Comparison of ENCODE assay signal across 22 mouse cellular contexts in genomic region chr10:99430175-99430574, GRCm38 (mm10).
DNase-seq lines count a peak whose midpoint lies in the region; ATAC-seq and TF ChIP-seq lines count a peak whose summit lies in the region.
"Had no signal": no experiment of that assay in that cellular context is flagged by ENCODE, and none has a peak within 500 bp of the region (broad histone marks: within the 10 kb centered on the region; RNA-seq: fewer than 3 reads in every experiment).

No protein-coding gene starts in this region.

- H3K9me3 ChIP-seq in forebrain, embryonic 10.5 days = peaks cover 4% of the 10 kb centered on the region; the same call in 1 of the 2 replicates
- H3K9me3 ChIP-seq in forebrain, embryonic 13.5 days (replicated peaks) = no peaks in the 10 kb centered on the region
- 0 out of 2 replicates have a peak, but pooled peaks cover 4% of the 10 kb centered on the region for H3K9me3 ChIP-seq in midbrain, embryonic 10.5 days (replicated peaks)
- 0 out of 2 replicates have a peak, but pooled peaks cover 4% of the 10 kb centered on the region for H3K9me3 ChIP-seq in midbrain, postnatal 0 days (ENCODE audit: low read length)
- H3K9me3 ChIP-seq in embryonic facial prominence, embryonic 10.5 days = no peaks in the 10 kb centered on the region
- H3K9me3 ChIP-seq in hindbrain, postnatal 0 days (ENCODE audit: low read length) = no peaks in the 10 kb centered on the region
- H3K9me3 ChIP-seq: embryonic facial prominence, embryonic 13.5 days; hindbrain, embryonic 12.5 days; hindbrain, embryonic 15.5 days; intestine, embryonic 15.5 days had no signal

- 59% methylated on average over 9 of the region's 9 CpGs for WGBS in forebrain, embryonic 10.5 days
- WGBS in forebrain, embryonic 13.5 days = 70% methylated on average over 9 of the region's 9 CpGs
- 69% methylated on average over 9 of the region's 9 CpGs for WGBS in midbrain, embryonic 10.5 days
- WGBS in midbrain, postnatal 0 days = 65% methylated on average over 9 of the region's 9 CpGs
- 45% methylated on average over 9 of the region's 9 CpGs for WGBS in embryonic facial prominence, embryonic 10.5 days
- WGBS in hindbrain, postnatal 0 days = 75% methylated on average over 9 of the region's 9 CpGs

- intact Hi-C loops in left cerebral cortex, postnatal 14 days (cut with DNase I) = no loop called here

- H3K4me1 ChIP-seq in forebrain, embryonic 10.5 days = peaks cover 17% of the 10 kb centered on the region
- no peaks in the 10 kb centered on the region for H3K4me1 ChIP-seq in forebrain, embryonic 13.5 days
- H3K4me1 ChIP-seq in midbrain, embryonic 10.5 days = peaks cover 13% of the 10 kb centered on the region
- 0 out of 2 replicates have a peak, but pooled peaks cover 3% of the 10 kb centered on the region for H3K4me1 ChIP-seq in midbrain, postnatal 0 days (ENCODE audit: insufficient read depth, low read length)
- H3K4me1 ChIP-seq in embryonic facial prominence, embryonic 10.5 days = peaks cover 16% of the 10 kb centered on the region
- no peaks in the 10 kb centered on the region for H3K4me1 ChIP-seq in hindbrain, postnatal 0 days (ENCODE audit: insufficient read depth, low read length)
- H3K4me1 ChIP-seq: hindbrain, embryonic 15.5 days; intestine, embryonic 15.5 days had no signal

- no peaks in the 10 kb centered on the region for H3K36me3 ChIP-seq in forebrain, embryonic 10.5 days (replicated peaks)
- no peaks in the 10 kb centered on the region for H3K36me3 ChIP-seq in forebrain, embryonic 13.5 days (ENCODE audit: poor library complexity, severe bottlenecking)
- H3K36me3 ChIP-seq in midbrain, embryonic 10.5 days = no peaks in the 10 kb centered on the region
- H3K36me3 ChIP-seq in midbrain, postnatal 0 days (ENCODE audit: insufficient read depth, low read length) = no peaks in the 10 kb centered on the region
- H3K36me3 ChIP-seq in embryonic facial prominence, embryonic 10.5 days (replicated peaks) = no peaks in the 10 kb centered on the region
- no peaks in the 10 kb centered on the region for H3K36me3 ChIP-seq in hindbrain, postnatal 0 days (ENCODE audit: insufficient read depth, low read length)
- H3K36me3 ChIP-seq: embryonic facial prominence, embryonic 13.5 days; hindbrain, embryonic 12.5 days; hindbrain, embryonic 15.5 days; intestine, embryonic 15.5 days had no signal

- H3K9ac ChIP-seq in forebrain, embryonic 13.5 days = no peak overlapping the region
- H3K9ac ChIP-seq in midbrain, postnatal 0 days (replicated peaks; ENCODE audit: low read length, poor library complexity, severe bottlenecking) = no peak overlapping the region
- H3K9ac ChIP-seq in hindbrain, postnatal 0 days (replicated peaks; ENCODE audit: low read length) = no peak overlapping the region
- H3K9ac ChIP-seq: embryonic facial prominence, embryonic 13.5 days; forebrain, postnatal 0 days; hindbrain, embryonic 12.5 days; hindbrain, embryonic 15.5 days; intestine, embryonic 15.5 days had no signal

- ATAC-seq in forebrain, embryonic 13.5 days = no peak
- no peak for ATAC-seq in midbrain, postnatal 0 days (ENCODE audit: low FRiP score)
- no peak for ATAC-seq in hindbrain, postnatal 0 days
- ATAC-seq: forebrain, embryonic 14.5 days; forebrain, postnatal 0 days; intestine, embryonic 15.5 days had no signal

- no peak overlapping the region for H3K4me3 ChIP-seq in forebrain, embryonic 10.5 days
- no peak overlapping the region for H3K4me3 ChIP-seq in forebrain, embryonic 13.5 days
- no peak overlapping the region for H3K4me3 ChIP-seq in midbrain, embryonic 10.5 days
- H3K4me3 ChIP-seq in midbrain, postnatal 0 days (ENCODE audit: low read depth, low read length) = no peak overlapping the region
- H3K4me3 ChIP-seq in embryonic facial prominence, embryonic 10.5 days = no peak overlapping the region
- H3K4me3 ChIP-seq in hindbrain, postnatal 0 days (ENCODE audit: low read length) = no peak overlapping the region
- H3K4me3 ChIP-seq: embryonic facial prominence, embryonic 13.5 days; erythroblast, embryonic 14.5 days; hindbrain, embryonic 12.5 days; hindbrain, embryonic 15.5 days; intestine, embryonic 15.5 days had no signal

- DNase-seq in forebrain, embryonic 10.5 days (ENCODE audit: extremely low spot score, low spot score) = peak; percentile 28
- DNase-seq in midbrain, embryonic 10.5 days (ENCODE audit: low spot score) = no peak
- no peak for DNase-seq in midbrain, postnatal 0 days (ENCODE audit: low spot score)
- peak; percentile 46 for DNase-seq in embryonic facial prominence, embryonic 10.5 days (ENCODE audit: low spot score)
- DNase-seq in hindbrain, postnatal 0 days (ENCODE audit: low spot score) = no peak
- DNase-seq in left cerebral cortex, postnatal 14 days (ENCODE audit: low spot score in 2 of 2) = no peak
- DNase-seq: adrenal gland, adult 2 months; adrenal gland, postnatal 14 days; cerebellum, adult 11 months; cerebellum, adult 2 months; cerebellum, adult 9-11 months; cerebellum, postnatal 25 days; forebrain, postnatal 0 days; gastrocnemius, postnatal 14 days had no signal

- H3K27me3 ChIP-seq in forebrain, embryonic 10.5 days (ENCODE audit: poor library complexity, severe bottlenecking) = no peaks in the 10 kb centered on the region
- H3K27me3 ChIP-seq in forebrain, embryonic 13.5 days = no peaks in the 10 kb centered on the region
- H3K27me3 ChIP-seq in midbrain, embryonic 10.5 days (ENCODE audit: low read depth, poor library complexity, severe bottlenecking) = no peaks in the 10 kb centered on the region
- H3K27me3 ChIP-seq in midbrain, postnatal 0 days (ENCODE audit: insufficient read depth, low read length) = no peaks in the 10 kb centered on the region
- H3K27me3 ChIP-seq in embryonic facial prominence, embryonic 10.5 days (replicated peaks; ENCODE audit: low read depth, poor library complexity, severe bottlenecking) = no peaks in the 10 kb centered on the region
- no peaks in the 10 kb centered on the region for H3K27me3 ChIP-seq in hindbrain, postnatal 0 days (ENCODE audit: insufficient read depth, low read length)
- H3K27me3 ChIP-seq: embryonic facial prominence, embryonic 13.5 days; hindbrain, embryonic 12.5 days; hindbrain, embryonic 15.5 days; intestine, embryonic 15.5 days had no signal

- TF ChIP-seq CTCF in midbrain, postnatal 0 days (IDR thresholded peaks at IDR 0.05) = no peak
- no peak for TF ChIP-seq CTCF in hindbrain, postnatal 0 days (IDR thresholded peaks at IDR 0.05; ENCODE audit: low read depth)

- H3K4me2 ChIP-seq in forebrain, embryonic 13.5 days = no peak overlapping the region
- H3K4me2 ChIP-seq in midbrain, postnatal 0 days (ENCODE audit: low read depth, low read length, poor library complexity, severe bottlenecking) = no peak overlapping the region
- no peak overlapping the region for H3K4me2 ChIP-seq in hindbrain, postnatal 0 days (ENCODE audit: low read depth, low read length)
- H3K4me2 ChIP-seq: embryonic facial prominence, embryonic 13.5 days; heart, embryonic 11.5 days; hindbrain, embryonic 12.5 days; hindbrain, embryonic 15.5 days; intestine, embryonic 15.5 days had no signal

- H3K27ac ChIP-seq in forebrain, embryonic 10.5 days = no peak overlapping the region
- H3K27ac ChIP-seq in forebrain, embryonic 13.5 days = no peak overlapping the region
- H3K27ac ChIP-seq in midbrain, embryonic 10.5 days (replicated peaks) = 0 out of 2 replicates have a peak overlapping the region, but pooled peaks have one; percentile 4
- H3K27ac ChIP-seq in midbrain, postnatal 0 days (ENCODE audit: low read depth, low read length) = no peak overlapping the region
- 0 out of 2 replicates have a peak overlapping the region, but pooled peaks have one; percentile 59 for H3K27ac ChIP-seq in embryonic facial prominence, embryonic 10.5 days (replicated peaks)
- no peak overlapping the region for H3K27ac ChIP-seq in hindbrain, postnatal 0 days
- H3K27ac ChIP-seq: embryonic facial prominence, embryonic 13.5 days; hindbrain, embryonic 12.5 days; hindbrain, embryonic 15.5 days; intestine, embryonic 15.5 days had no signal

Comparison
In these comparisons a context has a peak if more than half of its experiments do, and no peak if none do; other contexts are left out.
1. H3K27ac ChIP-seq: peak in midbrain, embryonic 10.5 days (single experiment) and embryonic facial prominence, embryonic 10.5 days (single experiment); none in forebrain, embryonic 10.5 days (single experiment), forebrain, embryonic 13.5 days (single experiment), midbrain, postnatal 0 days (single experiment) and hindbrain, postnatal 0 days (single experiment).
2. DNase-seq: peak in forebrain, embryonic 10.5 days (single experiment) and embryonic facial prominence, embryonic 10.5 days (single experiment); none in midbrain, embryonic 10.5 days (single experiment), midbrain, postnatal 0 days (single experiment), hindbrain, postnatal 0 days (single experiment) and left cerebral cortex, postnatal 14 days (0 of 2).